Mouse (Mus musculus) heart, embryonic 15.5 days (tissue): ENCODE data around the gene Ppp1r12b. TPM values are rescaled to one million over a fixed set of nuclear protein-coding genes. Genes with fewer than 3 reads are reported as not detected.

ENCODE experiments used
- ATAC-seq: fragments of 200-750 bp; cut with Nextera tagmentation; replicated peaks from 2 replicates; pipeline ENCODE4 v1.8.0; 2017; ENCODE audit warnings: low read depth, moderate TSS enrichment; ENCODE audit not compliant: insufficient number of reproducible peaks, insufficient read depth, low FRiP score
- H3K27ac ChIP-seq: fragments of 300-500 bp; sonication (generic); 2 replicates; pipeline ENCODE4 v1.5.1; 2015; ENCODE audit warnings: mild to moderate bottlenecking, inconsistent platforms
- H3K27me3 ChIP-seq: fragments of 300-500 bp; sonication (generic); 2 replicates; pipeline ENCODE4 v1.6.1; 2015; ENCODE audit warnings: inconsistent platforms
- H3K36me3 ChIP-seq: fragments of 300-500 bp; sonication (generic); 2 replicates; pipeline ENCODE4 v1.6.1; 2015; ENCODE audit warnings: mild to moderate bottlenecking, inconsistent platforms
- H3K4me1 ChIP-seq: fragments of 300-500 bp; sonication (generic); replicated peaks from 2 replicates; pipeline ENCODE4 v1.6.1; 2015; ENCODE audit warnings: inconsistent platforms
- H3K4me2 ChIP-seq: fragments of 300-500 bp; sonication (generic); 2 replicates; pipeline ENCODE4 v1.6.1; 2015; ENCODE audit warnings: inconsistent platforms, mild to moderate bottlenecking, moderate library complexity
- H3K4me3 ChIP-seq: fragments of 300-500 bp; sonication (generic); 2 replicates; pipeline ENCODE4 v1.5.1; 2015; ENCODE audit warnings: mild to moderate bottlenecking, inconsistent platforms
- H3K9ac ChIP-seq: fragments of 300-500 bp; sonication (generic); 2 replicates; pipeline ENCODE4 v1.6.1; 2015; ENCODE audit warnings: mild to moderate bottlenecking, inconsistent platforms
- H3K9me3 ChIP-seq: fragments of 300-500 bp; sonication (generic); replicated peaks from 2 replicates; pipeline ENCODE4 v1.6.1; 2016; ENCODE audit warnings: inconsistent platforms
- WGBS: fragments of 180-500 bp; shearing (Covaris S2); methylation state at CpG from one replicate; pipeline ENCODE4 v1.1.7; 2015; ENCODE audit warnings: mixed read lengths; 5-methylcytosine and 5-hydroxymethylcytosine counted together
- polyA plus RNA-seq: library from polyadenylated mRNA; unstranded; fragments of >200 nt; fragmentation: Nextera tagmentation; extraction: Ambion mirVana; gene quantifications from 2 replicates; pipeline ENCODE4 v1.2.1, GENCODE M21; 2015

Ppp1r12b gene
- polyA plus RNA-seq, result 25.4 and 26.0 TPM in 2 replicates

- no peaks in the 10 kb centered on the region for H3K9me3 ChIP-seq
- peak; percentile 98 for ATAC-seq
- WGBS, result under 1% methylated on average over 39 of the region's 39 CpGs
Observed at GRCm38 (mm10) chr1:134955637-134956176, at the start of gene Ppp1r12b. Ppp1r12b (minus strand) TSS chr1:134955942.

GRCm38 (mm10) chr1:135003346-135003745 lies 47.6 kb upstream of the Ppp1r12b start:
- Histone ChIP-seq H3K4me1 (peaks cover 8% of the 10 kb centered on the region), H3K4me2 (no peak overlapping the region), H3K27ac (no peak overlapping the region), H3K4me3 (no peak overlapping the region), H3K9me3 (no peaks in the 10 kb centered on the region), H3K27me3 (no peaks in the 10 kb centered on the region), H3K36me3 (no peaks in the 10 kb centered on the region), H3K9ac (no peak overlapping the region)
- WGBS, result 49% methylated on average over 4 of the region's 4 CpGs
- ATAC-seq, result no peak

More at GRCm38 (mm10) chr1:134955637-134956176, at the start of gene Ppp1r12b:
- Histone ChIP-seq H3K27ac (peak within 1 kb of the TSS; percentile 87), H3K36me3 (no peaks in the 10 kb centered on the region), H3K9ac (peak within 1 kb of the TSS; percentile 86), H3K4me1 (peaks cover 17% of the 10 kb centered on the region), H3K27me3 (no peaks in the 10 kb centered on the region), H3K4me3 (peak within 1 kb of the TSS; percentile 72), H3K4me2 (peak within 1 kb of the TSS; percentile 67)

- WGBS, result 74% methylated on average over 9 of the region's 9 CpGs
- no peak for ATAC-seq
- H3K9ac ChIP-seq, result no peak overlapping the region
- no peak overlapping the region for H3K4me2 ChIP-seq
- no peaks in the 10 kb centered on the region for H3K9me3 ChIP-seq
- peaks cover 9% of the 10 kb centered on the region for H3K4me1 ChIP-seq
- H3K4me3 ChIP-seq, result no peak overlapping the region
- no peak overlapping the region for H3K27ac ChIP-seq
- H3K27me3 ChIP-seq, result no peaks in the 10 kb centered on the region; the same call in 1 of the 2 replicates
- no peaks in the 10 kb centered on the region for H3K36me3 ChIP-seq
Observed at GRCm38 (mm10) chr1:135000527-135000926, 44.8 kb upstream of the Ppp1r12b start.

GRCm38 (mm10) chr1:134998231-134998630 lies 42.5 kb upstream of the Ppp1r12b start:
- H3K27me3 ChIP-seq, result peaks cover 6% of the 10 kb centered on the region; the same call in 1 of the 2 replicates
- 71% methylated on average over 8 of the region's 8 CpGs for WGBS

GRCm38 (mm10) chr1:134997568-134997967 lies 41.8 kb upstream of the Ppp1r12b start:
- ATAC-seq, result no peak
- peaks cover 6% of the 10 kb centered on the region; the same call in 1 of the 2 replicates for H3K27me3 ChIP-seq
- no peaks in the 10 kb centered on the region for H3K9me3 ChIP-seq
- H3K27ac ChIP-seq, result no peak overlapping the region
- no peak overlapping the region for H3K4me3 ChIP-seq
- peaks cover 4% of the 10 kb centered on the region for H3K4me1 ChIP-seq
- no peak overlapping the region for H3K9ac ChIP-seq
- 72% methylated on average over 5 of the region's 5 CpGs for WGBS
- no peaks in the 10 kb centered on the region for H3K36me3 ChIP-seq
- no peak overlapping the region for H3K4me2 ChIP-seq

More at GRCm38 (mm10) chr1:134998231-134998630, 42.5 kb upstream of the Ppp1r12b start:
- Histone ChIP-seq H3K4me3 (no peak overlapping the region), H3K9ac (no peak overlapping the region), H3K36me3 (no peaks in the 10 kb centered on the region), H3K4me2 (no peak overlapping the region), H3K4me1 (peaks cover 4% of the 10 kb centered on the region), H3K27ac (no peak overlapping the region), H3K9me3 (no peaks in the 10 kb centered on the region)
- no peak for ATAC-seq

- no peak overlapping the region for H3K4me3 ChIP-seq
- peaks cover 6% of the 10 kb centered on the region; the same call in 1 of the 2 replicates for H3K27me3 ChIP-seq
- WGBS, result 87% methylated on average over 7 of the region's 7 CpGs
- H3K9me3 ChIP-seq, result no peaks in the 10 kb centered on the region
- H3K36me3 ChIP-seq, result no peaks in the 10 kb centered on the region
- H3K9ac ChIP-seq, result no peak overlapping the region
- no peak overlapping the region for H3K4me2 ChIP-seq
- no peak overlapping the region for H3K27ac ChIP-seq
- H3K4me1 ChIP-seq, result peaks cover 11% of the 10 kb centered on the region
- no peak for ATAC-seq
Observed at GRCm38 (mm10) chr1:134996471-134996870, 40.7 kb upstream of the Ppp1r12b start.

- Histone ChIP-seq H3K27me3 (peaks cover 6% of the 10 kb centered on the region; the same call in 1 of the 2 replicates), H3K36me3 (no peaks in the 10 kb centered on the region), H3K9me3 (no peaks in the 10 kb centered on the region), H3K4me3 (no peak overlapping the region), H3K27ac (no peak overlapping the region), H3K4me1 (peaks cover 11% of the 10 kb centered on the region), H3K9ac (no peak overlapping the region), H3K4me2 (no peak overlapping the region)
- 11% methylated on average over 1 of the region's 1 CpGs for WGBS
- no peak for ATAC-seq
Observed at GRCm38 (mm10) chr1:134995954-134996353, 40.2 kb upstream of the Ppp1r12b start.

- peaks cover 6% of the 10 kb centered on the region; the same call in 1 of the 2 replicates for H3K27me3 ChIP-seq
- WGBS, result 60% methylated on average over 4 of the region's 4 CpGs
- no peaks in the 10 kb centered on the region for H3K9me3 ChIP-seq
- no peak overlapping the region for H3K4me2 ChIP-seq
- no peak overlapping the region for H3K9ac ChIP-seq
- H3K4me1 ChIP-seq, result peaks cover 11% of the 10 kb centered on the region
- no peak for ATAC-seq
- H3K36me3 ChIP-seq, result no peaks in the 10 kb centered on the region
- H3K27ac ChIP-seq, result no peak overlapping the region
- H3K4me3 ChIP-seq, result no peak overlapping the region
Observed at GRCm38 (mm10) chr1:134995437-134995836, 39.7 kb upstream of the Ppp1r12b start.

GRCm38 (mm10) chr1:134994739-134995138 lies 39.0 kb upstream of the Ppp1r12b start:
- ATAC-seq, result no peak
- H3K36me3 ChIP-seq, result no peaks in the 10 kb centered on the region
- WGBS, result 76% methylated on average over 3 of the region's 3 CpGs
- no peak overlapping the region for H3K9ac ChIP-seq
- no peak overlapping the region for H3K4me2 ChIP-seq
- H3K9me3 ChIP-seq, result no peaks in the 10 kb centered on the region
- peaks cover 12% of the 10 kb centered on the region; the same call in 1 of the 2 replicates for H3K27me3 ChIP-seq
- no peak overlapping the region for H3K4me3 ChIP-seq
- H3K27ac ChIP-seq, result no peak overlapping the region
- H3K4me1 ChIP-seq, result peaks cover 11% of the 10 kb centered on the region

- WGBS, result 41% methylated on average over 8 of the region's 8 CpGs
- no peak overlapping the region for H3K4me2 ChIP-seq
- no peaks in the 10 kb centered on the region for H3K9me3 ChIP-seq
- no peak overlapping the region for H3K4me3 ChIP-seq
- peaks cover 20% of the 10 kb centered on the region for H3K4me1 ChIP-seq
- no peak for ATAC-seq
- H3K9ac ChIP-seq, result no peak overlapping the region
- peaks cover 17% of the 10 kb centered on the region for H3K27me3 ChIP-seq
- no peaks in the 10 kb centered on the region for H3K36me3 ChIP-seq
- no peak overlapping the region for H3K27ac ChIP-seq
Observed at GRCm38 (mm10) chr1:134992046-134992645, 36.4 kb upstream of the Ppp1r12b start.

- Histone ChIP-seq H3K9me3 (no peaks in the 10 kb centered on the region), H3K4me2 (no peak overlapping the region), H3K36me3 (no peaks in the 10 kb centered on the region), H3K4me1 (peaks cover 16% of the 10 kb centered on the region), H3K4me3 (no peak overlapping the region), H3K27ac (no peak overlapping the region), H3K27me3 (peaks cover 21% of the 10 kb centered on the region), H3K9ac (no peak overlapping the region)
- ATAC-seq, result no peak
- 8% methylated on average over 7 of the region's 7 CpGs for WGBS
Observed at GRCm38 (mm10) chr1:134989372-134989771, 33.6 kb upstream of the Ppp1r12b start.

GRCm38 (mm10) chr1:134987962-134988341 lies 32.2 kb upstream of the Ppp1r12b start:
- Histone ChIP-seq H3K4me1 (peaks cover 16% of the 10 kb centered on the region), H3K9me3 (no peaks in the 10 kb centered on the region), H3K4me2 (peak overlapping the region; percentile 83), H3K4me3 (peak overlapping the region; percentile 48), H3K9ac (peak overlapping the region; percentile 48), H3K27me3 (peaks cover 15% of the 10 kb centered on the region), H3K27ac (no peak overlapping the region), H3K36me3 (no peaks in the 10 kb centered on the region)
- 6% methylated on average over 14 of the region's 14 CpGs for WGBS
- no peak for ATAC-seq
